Mouse (Mus musculus) brain, embryonic 14.5 days (tissue): ENCODE measurements around the gene Tagap. TPM values are rescaled to one million over a fixed set of nuclear protein-coding genes. Genes with fewer than 3 reads are reported as not detected.
"Not testable (repeated sequence)": the region's sequence is repeated elsewhere in the genome, so short reads cannot be mapped to it uniquely, and the experiment has no call there.

Source experiments
- DNase-seq: peaks from one replicate; pipeline ENCODE4 v3.0.0-alpha.2; 2011; ENCODE audit warnings: low read depth
- polyA plus RNA-seq: library from polyadenylated mRNA; depleted of rRNA; stranded (reverse); fragments of >200 nt; gene quantifications from 2 replicates; pipeline ENCODE4 v1.2.3, GENCODE M21; 2012; rRNA removed

The Tagap gene
- polyA plus RNA-seq, 1 experiment = 0.37 TPM

DNA sequence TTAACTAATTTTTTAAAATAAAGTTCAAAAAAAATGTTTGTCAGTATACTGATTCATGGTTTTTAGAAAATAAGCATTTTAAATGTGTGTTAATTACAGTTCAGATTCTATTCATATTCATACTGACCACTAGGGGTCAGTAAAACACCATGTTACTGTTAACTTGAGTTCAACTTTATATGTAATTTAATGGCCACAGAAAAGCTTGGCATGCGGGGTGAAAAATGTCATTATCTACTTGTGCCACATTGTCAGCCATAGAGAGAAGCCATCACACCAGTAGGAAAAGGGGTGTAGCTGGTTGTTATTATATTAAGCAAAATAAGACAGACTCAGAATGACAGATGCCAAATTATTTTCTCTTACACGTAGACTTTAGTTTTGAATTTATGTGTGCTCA, 57.7 kb downstream of the Tagap start:
- not testable (repeated sequence) for DNase-seq

Other genes with a start within 250 kb of the Tagap start
- 1.4 and 5.0 TPM in 2 replicates for gene Fndc1, start 98.7 kb upstream of the Tagap start, polyA plus RNA-seq
- gene Rsph3a, start 19.6 kb downstream of the Tagap start, polyA plus RNA-seq = 55.0 and 58.5 TPM in 2 replicates
- gene Gm49673, start 221.8 kb downstream of the Tagap start, polyA plus RNA-seq = 0.24 and 0.90 TPM in 2 replicates
- 14.4 and 16.0 TPM in 2 replicates for gene Rnaset2a, start 222.1 kb downstream of the Tagap start, polyA plus RNA-seq
- 14.1 and 14.6 TPM in 2 replicates for gene Fgfr1op, start 239.5 kb downstream of the Tagap start, polyA plus RNA-seq